Mouse (Mus musculus) small intestine, adult 2 months (tissue): ENCODE results near the gene Ephx1.

Experiments
- CTCF ChIP-seq: fragments of 200-500 bp; IDR thresholded peaks from 2 replicates; pipeline ENCODE4 v1.5.1; 2012; ENCODE audit warnings: low read depth, mild to moderate bottlenecking, control low read depth, inconsistent platforms, low read length, moderate library complexity, mixed read lengths; ENCODE audit not compliant: insufficient replicate concordance, insufficient read length; ENCODE audit errors: extremely low read depth
- POLR2A ChIP-seq: fragments of 200-500 bp; IDR thresholded peaks from 2 replicates; pipeline ENCODE4 v1.6.1; 2012; ENCODE audit warnings: low read depth, mild to moderate bottlenecking, control low read depth, inconsistent platforms, low read length, moderate library complexity

GRCm38 (mm10) chr1:181011601-181012000 lies 9.1 kb downstream of the Ephx1 start:
- TF ChIP-seq CTCF (no peak), POLR2A (no peak)
